Mouse (Mus musculus) heart, embryonic 14.5 days (tissue): Measurements from ENCODE around the gene Stx5a. TPM values are rescaled to one million over a fixed set of nuclear protein-coding genes. Genes with fewer than 3 reads are reported as not detected.

Experiments
- ATAC-seq: fragments of 200-750 bp; cut with Nextera tagmentation; 2 replicates; pipeline ENCODE4 v1.8.0; 2017; ENCODE audit warnings: low read depth, moderate TSS enrichment; ENCODE audit not compliant: insufficient number of reproducible peaks, insufficient read depth, low FRiP score
- H3K27ac ChIP-seq, 2 experiments: fragments of 200-500 bp in 1 of 2; fragments of 300-500 bp in 1 of 2; sonication (generic) in 1 of 2; replicated peaks in 1 of 2; 2 replicates each; pipeline ENCODE4 v1.5.1; 2012 to 2014; ENCODE audit warnings: low read depth in 2 of 2, low read length in 2 of 2, control low read depth in 1 of 2, mild to moderate bottlenecking in 1 of 2, mixed read lengths in 1 of 2; ENCODE audit not compliant: control insufficient read depth in 1 of 2, insufficient read depth in 1 of 2
- H3K27me3 ChIP-seq: fragments of 300-500 bp; sonication (generic); 2 replicates; pipeline ENCODE4 v1.6.1; 2014; ENCODE audit warnings: mild to moderate bottlenecking, low read length, control low read depth; ENCODE audit not compliant: control insufficient read depth, insufficient read depth
- H3K36me3 ChIP-seq: fragments of 300-500 bp; sonication (generic); 2 replicates; pipeline ENCODE4 v1.6.1; 2014; ENCODE audit warnings: mild to moderate bottlenecking, control low read depth, low read length, mixed read lengths; ENCODE audit not compliant: control insufficient read depth, insufficient read depth
- H3K4me1 ChIP-seq, 2 experiments: fragments of 200-500 bp in 1 of 2; fragments of 300-500 bp in 1 of 2; sonication (generic) in 1 of 2; 2 replicates each; pipeline ENCODE4 v1.6.1; 2012 to 2014; ENCODE audit warnings: low read length in 2 of 2, control low read depth in 1 of 2, mixed read lengths in 1 of 2; ENCODE audit not compliant: control insufficient read depth in 2 of 2, insufficient read depth in 2 of 2
- H3K4me2 ChIP-seq: fragments of 300-500 bp; sonication (generic); 2 replicates; pipeline ENCODE4 v1.6.1; 2014; ENCODE audit warnings: mild to moderate bottlenecking, low read length
- H3K4me3 ChIP-seq, 2 experiments: fragments of 200-500 bp in 1 of 2; fragments of 300-500 bp in 1 of 2; sonication (generic) in 1 of 2; 2 replicates each; pipeline ENCODE4 v1.5.1; 2012 to 2014; ENCODE audit warnings: low read length in 2 of 2, mild to moderate bottlenecking in 2 of 2, control low read depth in 1 of 2, low read depth in 1 of 2, moderate library complexity in 1 of 2; ENCODE audit not compliant: control insufficient read depth in 1 of 2, insufficient read depth in 1 of 2
- H3K9ac ChIP-seq: fragments of 300-500 bp; sonication (generic); 2 replicates; pipeline ENCODE4 v1.6.1; 2014; ENCODE audit warnings: mild to moderate bottlenecking, low read length
- H3K9me3 ChIP-seq: fragments of 300-500 bp; sonication (generic); 2 replicates; pipeline ENCODE4 v1.6.1; 2016; ENCODE audit warnings: low read length, control low read depth; ENCODE audit not compliant: control insufficient read depth
- WGBS: fragments of 180-500 bp; shearing (Covaris S2); extraction: QIAGEN DNeasy Blood & Tissue Kit; methylation state at CpG from one replicate; pipeline ENCODE4 v1.1.7; 2014; 5-methylcytosine and 5-hydroxymethylcytosine counted together
- polyA plus RNA-seq: library from polyadenylated mRNA; unstranded; fragments of >200 nt; fragmentation: Nextera tagmentation; extraction: Ambion mirVana; gene quantifications from 2 replicates; pipeline ENCODE4 v1.2.1, GENCODE M21; 2014

Gene Stx5a
- polyA plus RNA-seq, 1 experiment from 2014 or later = 83.5 TPM

DNA sequence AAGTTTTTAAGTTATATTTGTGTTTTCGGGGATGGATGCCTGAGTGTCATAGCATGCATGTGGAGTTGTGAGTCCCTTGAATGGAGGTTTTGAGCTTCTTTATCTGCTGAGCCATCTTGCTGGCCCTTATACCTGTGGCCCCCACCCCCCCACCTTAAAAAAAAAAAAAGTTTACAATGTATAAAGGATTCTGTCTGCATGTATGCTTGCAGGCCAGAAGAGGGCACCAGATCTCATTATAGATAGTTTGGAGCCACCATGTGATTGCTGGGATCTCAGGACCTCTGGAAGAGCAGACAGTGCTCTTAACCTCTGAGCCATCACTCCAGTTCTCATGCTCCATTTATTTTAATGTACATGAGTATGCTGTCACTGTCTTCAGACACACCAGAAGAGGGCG lies 6.2 kb downstream of the Stx5a start:
- ATAC-seq = no peak
- 68% methylated on average over 2 of the region's 2 CpGs for WGBS

DNA sequence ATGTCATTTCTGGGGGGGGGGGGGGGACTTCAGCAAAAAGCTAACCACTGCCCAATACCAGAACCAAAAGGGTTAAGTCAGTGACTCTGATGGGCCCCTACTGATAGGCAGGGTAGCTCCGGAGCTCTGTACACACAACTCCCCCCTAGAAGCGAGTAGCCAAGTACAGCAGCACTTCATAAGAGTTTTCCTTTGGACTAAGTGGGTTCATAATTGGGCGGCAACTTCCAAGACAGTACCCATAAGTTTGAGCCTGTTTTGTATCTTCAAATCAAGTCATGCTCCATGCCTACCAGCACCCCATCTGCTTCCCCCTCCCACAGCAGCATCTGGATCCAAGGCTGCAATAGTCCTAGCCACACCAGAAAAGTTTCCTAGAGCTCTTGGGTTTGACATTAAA lies 14.4 kb downstream of the Stx5a start:
- Histone ChIP-seq H3K36me3 (peaks cover 50% of the 10 kb centered on the region), H3K9ac (no peak overlapping the region), H3K27ac (no peak overlapping the region), H3K4me1 (peaks cover 0 to 19% of the 10 kb centered on the region in 2 experiments; a peak in 2 of 4 replicates), H3K4me2 (peak overlapping the region; percentile 75; the same call in 1 of the 2 replicates), H3K4me3 (0 out of 4 replicates have a peak overlapping the region, but pooled peaks of 1 of the 2 experiments have one; percentile 96), H3K9me3 (no peaks in the 10 kb centered on the region), H3K27me3 (no peaks in the 10 kb centered on the region)
- 48% methylated on average over 3 of the region's 3 CpGs for WGBS
- ATAC-seq = no peak

More for the DNA sequence above, 6.2 kb downstream of the Stx5a start:
- no peak overlapping the region for H3K4me2 ChIP-seq
- H3K27ac ChIP-seq = no peak overlapping the region
- H3K9ac ChIP-seq = no peak overlapping the region
- H3K27me3 ChIP-seq = no peaks in the 10 kb centered on the region
- peaks cover 3 to 9% of the 10 kb centered on the region in 2 experiments; a peak in 3 of 4 replicates for H3K4me1 ChIP-seq
- peaks cover 95% of the 10 kb centered on the region for H3K36me3 ChIP-seq
- H3K4me3 ChIP-seq = no peak overlapping the region
- no peaks in the 10 kb centered on the region for H3K9me3 ChIP-seq

DNA sequence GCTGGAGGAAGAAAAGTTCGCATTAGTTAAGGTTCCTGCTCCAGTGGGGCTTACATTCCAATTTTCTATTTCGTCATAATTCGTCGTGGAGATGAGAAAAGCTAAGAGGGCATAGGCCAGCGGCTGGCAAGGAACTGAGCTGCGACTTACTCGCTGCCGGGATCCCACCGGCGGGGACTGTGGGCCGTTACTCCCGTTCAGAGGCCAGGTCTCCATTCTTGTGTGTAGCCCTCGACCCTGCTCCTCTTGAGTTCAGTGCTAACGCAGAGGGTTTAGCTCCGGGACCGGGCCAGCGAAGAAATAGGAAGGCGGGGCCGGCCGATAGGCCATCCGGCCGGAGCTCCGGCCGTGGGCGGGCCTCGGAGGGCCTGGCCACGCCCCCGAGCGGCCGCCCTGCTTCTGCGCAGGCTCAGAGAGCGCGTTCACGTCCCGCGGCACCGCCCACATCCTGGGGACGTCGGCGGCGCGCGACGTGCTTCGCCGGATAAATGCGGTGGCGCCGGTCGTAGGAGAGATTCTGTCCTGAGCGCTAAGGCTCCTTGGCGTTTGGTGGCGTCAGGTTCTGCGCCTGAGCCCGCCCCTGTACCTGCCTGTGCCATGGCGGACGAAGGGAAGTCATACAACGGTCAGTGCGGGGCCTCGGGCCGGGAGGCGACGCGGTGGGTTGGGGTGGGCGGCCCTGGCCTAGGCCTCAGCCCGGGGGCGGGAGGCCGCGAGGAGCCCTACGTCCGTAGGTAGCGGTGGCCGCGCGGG lies 15.6 kb downstream of the Stx5a start, which contains the start of gene Nxf1:
Nxf1 (plus strand) TSS at position 439 of the 753 bp plus-strand sequence.
- ATAC-seq = peak; percentile 94
- WGBS = under 1% methylated on average over 75 of the region's 75 CpGs
- Histone ChIP-seq H3K4me3 (peak within 1 kb of the TSS; percentile 91 to 96), H3K9me3 (no peaks in the 10 kb centered on the region), H3K9ac (peak within 1 kb of the TSS; percentile 89), H3K27me3 (no peaks in the 10 kb centered on the region), H3K27ac (peak within 1 kb of the TSS; percentile 88 to 90), H3K36me3 (peaks cover 40% of the 10 kb centered on the region), H3K4me2 (peak within 1 kb of the TSS; percentile 90), H3K4me1 (peaks cover 0 to 19% of the 10 kb centered on the region in 2 experiments; a peak in 2 of 4 replicates)

DNA sequence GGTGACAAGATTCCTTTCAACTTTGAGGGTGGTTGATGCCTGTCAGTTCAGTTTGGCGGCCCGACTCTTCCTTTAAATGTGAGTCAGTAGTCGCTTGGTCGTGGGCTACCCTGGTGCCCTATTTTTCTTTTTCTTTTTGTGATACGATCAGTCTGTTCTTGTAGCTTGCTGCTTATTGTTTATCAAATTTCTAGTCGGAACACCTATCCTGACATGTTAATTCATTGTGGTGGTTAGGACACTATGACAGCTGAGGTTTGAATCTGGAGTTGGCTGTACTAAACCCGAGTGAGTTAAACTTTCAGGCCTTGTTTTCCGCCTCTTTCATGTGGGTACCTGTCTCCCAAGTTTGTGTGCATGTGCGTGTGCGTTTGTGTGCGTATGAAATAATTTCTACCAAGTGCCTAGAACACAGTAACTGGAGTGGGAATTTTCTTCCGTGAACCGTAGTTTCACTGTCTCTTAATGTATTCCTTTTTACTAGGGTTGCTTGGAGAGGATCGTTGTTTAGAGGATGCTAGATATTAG lies 16.3 kb downstream of the Stx5a start:
- ATAC-seq = no peak
- H3K27me3 ChIP-seq = no peaks in the 10 kb centered on the region
- H3K9ac ChIP-seq = peak overlapping the region; percentile 89
- H3K36me3 ChIP-seq = peaks cover 38% of the 10 kb centered on the region
- H3K27ac ChIP-seq = peak overlapping the region; percentile 87 to 88; a peak in 3 of 4 replicates
- H3K4me2 ChIP-seq = peak overlapping the region; percentile 90
- 2% methylated on average over 14 of the region's 14 CpGs for WGBS
- peak overlapping the region; percentile 91 to 96 for H3K4me3 ChIP-seq
- H3K4me1 ChIP-seq = peaks cover 0 to 19% of the 10 kb centered on the region in 2 experiments; a peak in 2 of 4 replicates
- H3K9me3 ChIP-seq = no peaks in the 10 kb centered on the region

DNA sequence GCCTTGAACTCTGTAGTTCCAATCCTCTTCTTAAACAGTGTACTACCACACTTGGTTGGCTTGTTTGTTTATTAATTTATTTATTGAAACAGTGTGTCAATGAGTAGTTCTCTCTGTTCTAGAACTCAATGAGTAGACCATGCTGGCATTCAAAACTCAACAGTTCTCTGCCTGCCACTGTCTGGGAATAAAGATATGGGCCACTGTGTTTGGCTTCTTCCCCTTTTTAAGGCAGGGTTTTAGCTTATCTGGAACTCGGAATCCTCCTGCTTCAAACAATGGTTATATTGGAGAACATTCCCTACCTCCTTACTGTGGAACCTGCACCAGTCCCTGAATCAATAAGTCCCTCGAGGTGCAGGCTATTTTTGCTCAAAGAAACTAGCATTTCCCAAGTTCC lies 17.7 kb downstream of the Stx5a start:
- Histone ChIP-seq H3K4me3 (no peak overlapping the region), H3K9ac (no peak overlapping the region), H3K36me3 (peaks cover 38% of the 10 kb centered on the region), H3K27ac (no peak overlapping the region), H3K4me1 (peaks cover 0 to 19% of the 10 kb centered on the region in 2 experiments; a peak in 2 of 4 replicates), H3K9me3 (no peaks in the 10 kb centered on the region), H3K27me3 (no peaks in the 10 kb centered on the region), H3K4me2 (no peak overlapping the region)
- no peak for ATAC-seq
- WGBS = 65% methylated on average over 2 of the region's 2 CpGs

DNA sequence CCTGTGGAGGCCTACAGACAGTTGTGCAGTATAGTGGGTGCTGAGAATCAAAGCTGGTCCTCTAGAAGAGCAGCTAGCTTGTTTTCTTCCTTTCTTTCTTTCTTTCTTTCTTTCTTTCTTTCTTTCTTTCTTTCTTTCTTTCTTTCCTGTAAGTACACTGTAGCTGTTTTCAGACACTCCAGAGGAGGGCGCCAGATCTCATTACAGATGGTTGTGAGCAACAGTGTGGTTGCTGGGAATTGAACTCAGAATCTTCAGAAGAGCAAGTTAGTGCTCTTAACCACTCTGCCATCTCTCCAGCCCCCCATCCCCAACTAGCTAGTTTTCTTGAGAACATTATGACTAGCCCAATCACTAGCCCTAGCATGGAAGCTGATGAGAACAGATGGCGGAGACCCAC lies 19.5 kb downstream of the Stx5a start:
- WGBS = 90% methylated on average over 2 of the region's 2 CpGs
- ATAC-seq = no peak
- Histone ChIP-seq H3K27me3 (no peaks in the 10 kb centered on the region), H3K4me2 (no peak overlapping the region), H3K9me3 (peaks cover 8% of the 10 kb centered on the region; the same call in 1 of the 2 replicates), H3K4me3 (no peak overlapping the region), H3K27ac (no peak overlapping the region), H3K9ac (no peak overlapping the region), H3K4me1 (peaks cover 0 to 16% of the 10 kb centered on the region in 2 experiments; a peak in 2 of 4 replicates), H3K36me3 (peaks cover 38% of the 10 kb centered on the region)

DNA sequence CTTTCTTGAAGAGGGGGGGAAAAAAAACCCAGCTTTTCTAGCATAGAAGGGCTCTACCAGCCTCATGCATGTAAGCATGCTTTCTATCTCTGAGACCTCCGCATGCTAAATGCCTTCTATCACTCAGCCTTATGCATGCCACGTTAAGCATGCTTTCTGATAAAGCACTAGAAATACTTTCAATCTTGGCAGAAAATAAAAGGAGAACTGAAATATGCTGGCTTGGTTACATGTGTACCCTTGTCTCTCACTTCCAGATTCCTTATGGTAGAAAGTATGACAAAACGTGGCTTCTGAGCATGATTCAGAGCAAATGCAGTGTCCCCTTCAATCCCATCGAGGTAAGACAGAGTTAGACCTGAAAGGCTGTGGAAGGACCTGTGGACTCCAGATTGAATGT lies 22.1 kb downstream of the Stx5a start:
- 67% methylated on average over 4 of the region's 4 CpGs for whole genome bisulfite sequencing
- Histone ChIP-seq H3K9ac (no peak overlapping the region), H3K36me3 (peaks cover 63% of the 10 kb centered on the region), H3K4me1 (peaks cover 0 to 5% of the 10 kb centered on the region in 2 experiments; a peak in 2 of 4 replicates), H3K4me2 (no peak overlapping the region), H3K4me3 (no peak overlapping the region), H3K9me3 (peaks cover 8% of the 10 kb centered on the region; the same call in 1 of the 2 replicates), H3K27me3 (no peaks in the 10 kb centered on the region), H3K27ac (no peak overlapping the region)
- ATAC-seq = no peak
